Mouse (Mus musculus) gastrocnemius, postnatal 36 days (tissue): Measurements from ENCODE around the gene Nmb. TPM values are rescaled to one million over a fixed set of nuclear protein-coding genes. Genes with fewer than 3 reads are reported as not detected.

Experiments
- DNase-seq, 2 experiments: peaks; one replicate each; pipeline ENCODE4 v3.0.0; 2022
- intact Hi-C: fragments of 180-260 bp; cut with DNase I; formaldehyde crosslinking; loops from one replicate; pipeline ENCODE4 v1.15.1; 2025
- total RNA-seq, 2 experiments: library from RNA; stranded (reverse); gene quantifications; 2 replicates each; pipeline ENCODE4 v1.2.3; 2021

The Nmb gene
- total RNA-seq, 2 experiments from 2014 or later = 5.2 to 5.4 TPM

GRCm38 (mm10) chr7:80864831-80865230, 40.0 kb downstream of the Nmb start:
- intact Hi-C loops = no loop called here
- no peak for DNase-seq

DNA sequence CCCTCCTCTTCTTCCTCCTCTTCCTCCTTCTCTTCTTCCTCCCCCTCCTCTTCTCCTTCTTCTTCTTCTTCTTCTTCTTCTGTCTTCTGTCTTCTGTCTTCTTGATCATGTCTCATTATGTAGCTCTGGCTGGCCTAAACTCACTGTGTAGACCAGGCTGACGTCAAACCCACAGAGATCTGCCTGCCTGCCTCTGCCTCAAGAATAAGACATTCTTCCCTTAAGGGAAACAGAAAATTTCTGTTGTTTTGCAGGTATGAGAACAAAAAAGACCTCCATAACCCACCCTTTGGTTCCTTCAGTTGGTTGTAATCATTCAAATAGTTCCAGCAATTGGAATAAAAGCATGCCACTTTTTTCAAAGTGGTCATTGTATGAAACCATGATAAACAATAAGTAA, 40.7 kb downstream of the Nmb start:
- intact Hi-C loops = no loop called here
- DNase-seq = no peak

- no peak for DNase-seq
- intact Hi-C loops = no loop called here
Measured at GRCm38 (mm10) chr7:80863520-80863919, 41.4 kb downstream of the Nmb start.

DNA sequence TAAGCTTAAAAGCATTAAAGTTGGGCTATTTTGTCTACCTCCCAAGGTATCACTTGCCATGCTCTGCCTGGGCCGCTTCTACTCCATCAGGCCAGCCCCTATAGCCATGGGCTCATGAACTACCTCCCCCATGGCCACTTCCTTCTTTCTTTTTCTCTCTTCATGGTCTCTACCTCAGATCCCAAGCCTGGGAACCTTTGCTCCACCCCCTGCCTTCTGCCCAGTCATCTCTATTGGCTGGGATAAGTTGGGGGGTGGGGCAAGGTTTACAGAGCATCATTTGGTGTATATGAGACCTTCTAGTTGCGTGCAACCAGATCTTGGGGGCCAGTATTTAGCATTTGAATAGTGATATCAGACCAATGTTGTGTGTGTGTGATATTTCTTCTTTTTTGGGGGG, 42.4 kb downstream of the Nmb start:
- DNase-seq = no peak
- intact Hi-C loops = no loop called here

- intact Hi-C loops = no loop called here
- DNase-seq = peak; percentile 83 to 84
Measured at GRCm38 (mm10) chr7:80860729-80861274, 44.1 kb downstream of the Nmb start, which contains the start of gene Zscan2. Gene Zscan2, plus strand, starts transcription at chr7:80860920.

DNA sequence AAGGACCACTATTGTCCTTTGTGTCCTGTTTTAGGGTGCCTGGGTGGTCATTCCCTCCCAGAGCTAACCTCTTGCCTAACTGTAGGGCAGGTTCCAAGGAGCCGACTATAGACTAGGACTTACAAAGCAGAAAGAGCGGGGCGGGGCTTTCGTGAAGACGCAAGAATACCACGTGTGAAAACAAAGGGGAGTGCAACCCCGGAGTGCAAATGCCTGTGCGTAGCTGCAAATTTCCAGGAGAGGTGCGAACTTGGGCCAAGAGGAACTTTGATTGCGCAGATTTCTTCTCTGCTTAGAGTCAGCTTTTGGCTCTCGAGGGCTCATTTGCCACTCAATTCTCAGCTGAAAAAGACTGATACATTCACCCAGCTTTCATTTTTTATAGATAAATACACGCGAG, 44.6 kb downstream of the Nmb start:
- no peak for DNase-seq

DNA sequence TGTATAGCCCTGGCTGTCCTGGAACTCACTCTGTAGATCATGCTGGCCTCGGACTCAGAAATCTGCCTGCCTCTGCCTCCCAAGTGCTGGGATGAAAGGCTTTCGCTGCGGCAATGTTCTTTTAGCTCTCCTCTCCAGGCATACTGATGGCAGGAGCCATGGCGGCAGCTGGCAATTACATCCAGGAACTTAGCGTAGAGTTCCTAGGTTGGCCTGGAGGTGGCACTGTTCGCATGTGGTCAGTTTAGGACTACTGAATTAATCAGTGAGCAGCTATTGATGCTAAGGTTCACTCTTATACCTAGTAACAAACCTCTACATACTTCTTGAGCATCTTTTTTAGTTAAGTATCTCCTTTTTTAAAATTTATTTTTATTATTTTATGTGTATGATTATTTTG, 47.7 kb downstream of the Nmb start:
- peak; percentile 68 to 73 for DNase-seq
- intact Hi-C loops = loop anchor here (2.0 kb wide), 1 partner anchor 300 kb away; no protein-coding TSS in a partner anchor

More for the DNA sequence above, 44.6 kb downstream of the Nmb start:
- intact Hi-C loops = no loop called here

GRCm38 (mm10) chr7:80855316-80855715, 49.6 kb downstream of the Nmb start:
- DNase-seq = no peak
- intact Hi-C loops = no loop called here

DNA sequence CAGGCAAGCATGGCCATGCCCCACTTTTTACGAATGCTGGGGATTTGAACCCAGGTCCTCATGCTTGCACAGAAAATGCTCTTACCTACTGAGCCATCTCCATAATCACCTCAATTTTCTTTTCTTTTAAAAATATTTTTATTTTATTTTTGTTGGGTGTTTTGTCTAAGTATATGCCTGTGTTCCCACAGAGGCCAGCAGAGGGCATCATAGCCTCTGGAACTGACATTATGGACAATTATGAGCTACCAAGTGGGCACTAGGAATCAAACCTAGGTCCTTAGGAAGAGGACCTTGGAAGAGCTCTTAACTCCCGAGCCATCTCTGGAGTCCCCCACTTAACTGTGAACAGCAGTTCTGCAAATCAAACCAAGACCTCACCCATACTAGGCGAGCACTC, 51.7 kb downstream of the Nmb start:
- intact Hi-C loops = no loop called here
- DNase-seq = no peak

Other genes with a start within 250 kb of the Nmb start
- 10 to 100 TPM; 10.2 to 10.3 TPM for gene Crtc3, start 216.2 kb downstream of the Nmb start, total RNA-seq
- gene Iqgap1, start 79.1 kb downstream of the Nmb start, total RNA-seq = 10 to 100 TPM; 15.7 to 17.2 TPM
- 1 to 10 TPM; 1.3 TPM for gene Zscan2, start 44.2 kb downstream of the Nmb start, total RNA-seq
- gene Wdr73, start 3.8 kb downstream of the Nmb start, total RNA-seq = 1 to 10 TPM; 2.9 to 4.3 TPM
- gene Sec11a, start 42.7 kb upstream of the Nmb start, total RNA-seq = 10 to 100 TPM; 24.5 to 25.2 TPM
- gene Zfp592, start 88.6 kb upstream of the Nmb start, total RNA-seq = 10 to 100 TPM; 10.3 to 11.4 TPM
- 100 to 1,000 TPM; 201 to 258 TPM for gene Alpk3, start 152.5 kb upstream of the Nmb start, total RNA-seq
- gene Slc28a1, start 209.7 kb upstream of the Nmb start, total RNA-seq = under 1 TPM; 0.20 to 0.36 TPM